Mouse (Mus musculus): Measurements from ENCODE around the gene Ksr2.

- no peak for TF ChIP-seq POLR2A (IDR thresholded peaks at IDR 0.05; ENCODE audit: low read depth, low read length)
- TF ChIP-seq CTCF (IDR thresholded peaks at IDR 0.05; ENCODE audit: borderline replicate concordance, insufficient read depth, low read length) = no peak
Measured at GRCm38 (mm10) chr5:117671362-117671761, 257.6 kb downstream of the Ksr2 start.
